Comparison of ENCODE assay signal across 8 mouse cellular contexts in genomic region chr4:155492131-155492633, GRCm38 (mm10). TPM values are rescaled to one million over a fixed set of nuclear protein-coding genes. Genes with fewer than 3 reads are reported as not detected.
DNase-seq lines count a peak whose midpoint lies in the region; ATAC-seq and TF ChIP-seq lines count a peak whose summit lies in the region.

No protein-coding gene starts in this region.

- peak overlapping the region; percentile 100 for H3K4me3 ChIP-seq in C2C12 (ENCODE audit: insufficient read depth, poor library complexity, severe bottlenecking)
- H3K4me3 ChIP-seq in embryonic facial prominence, embryonic 14.5 days (ENCODE audit: low read depth, low read length): peak overlapping the region; percentile 100
- H3K4me3 ChIP-seq in heart, embryonic 13.5 days: peak overlapping the region; percentile 79
- H3K4me3 ChIP-seq in lung, embryonic 14.5 days (ENCODE audit: low read depth, low read length): peak overlapping the region; percentile 99
- peak overlapping the region; percentile 97 for H3K4me3 ChIP-seq in olfactory bulb, adult 2 months (ENCODE audit: insufficient read depth, low read depth, low read length)

- DNase-seq in ZHBTc4 (ENCODE audit: low read depth, low spot score): peak; percentile 77
- peak; percentile 51 for DNase-seq in embryonic facial prominence, embryonic 14.5 days (ENCODE audit: low spot score)
- DNase-seq in kidney, postnatal 10 days: peak; percentile 76
- DNase-seq in lung, embryonic 14.5 days: peak; percentile 69
- peak; percentile 51 for DNase-seq in urinary bladder, adult 2 months (ENCODE audit: low spot score)

- H3K27ac ChIP-seq in embryonic facial prominence, embryonic 14.5 days (replicated peaks; ENCODE audit: low read depth, low read length): peak overlapping the region; percentile 96
- peak overlapping the region; percentile 93 for H3K27ac ChIP-seq in heart, embryonic 13.5 days (replicated peaks)
- H3K27ac ChIP-seq in lung, embryonic 14.5 days (ENCODE audit: low read depth): peak overlapping the region; percentile 95
- peak overlapping the region; percentile 82 for H3K27ac ChIP-seq in olfactory bulb, adult 2 months (ENCODE audit: insufficient read depth, low read depth, low read length)

- ATAC-seq in embryonic facial prominence, embryonic 14.5 days (ENCODE audit: low read depth): no peak
- no peak for ATAC-seq in heart, embryonic 13.5 days (ENCODE audit: extremely low read depth, insufficient number of reproducible peaks, low FRiP score, low TSS enrichment)
- ATAC-seq in lung, embryonic 14.5 days (ENCODE audit: insufficient read depth): no peak

- no peaks in the 10 kb centered on the region for H3K27me3 ChIP-seq in C2C12 (ENCODE audit: control insufficient read depth, insufficient read depth, insufficient read length)
- H3K27me3 ChIP-seq in embryonic facial prominence, embryonic 14.5 days (replicated peaks; ENCODE audit: control insufficient read depth, insufficient read depth, low read length): no peaks in the 10 kb centered on the region
- no peaks in the 10 kb centered on the region for H3K27me3 ChIP-seq in heart, embryonic 13.5 days (replicated peaks)
- no peaks in the 10 kb centered on the region for H3K27me3 ChIP-seq in lung, embryonic 14.5 days (ENCODE audit: insufficient read depth, low read length)

- H3K79me2 ChIP-seq in C2C12 (ENCODE audit: control insufficient read depth, insufficient read depth): peaks cover 63% of the 10 kb centered on the region

- H3K4me1 ChIP-seq in embryonic facial prominence, embryonic 14.5 days (ENCODE audit: control insufficient read depth, insufficient read depth, low read length): peaks cover 29% of the 10 kb centered on the region
- peaks cover 70% of the 10 kb centered on the region for H3K4me1 ChIP-seq in heart, embryonic 13.5 days
- H3K4me1 ChIP-seq in lung, embryonic 14.5 days (ENCODE audit: insufficient read depth): peaks cover 21% of the 10 kb centered on the region
- peaks cover 9% of the 10 kb centered on the region; the same call in 1 of the 2 replicates for H3K4me1 ChIP-seq in olfactory bulb, adult 2 months (ENCODE audit: control insufficient read depth, insufficient read depth, low read length)

- no peaks in the 10 kb centered on the region for H3K9me3 ChIP-seq in embryonic facial prominence, embryonic 14.5 days (ENCODE audit: control insufficient read depth, low read length)
- no peaks in the 10 kb centered on the region for H3K9me3 ChIP-seq in heart, embryonic 13.5 days
- H3K9me3 ChIP-seq in lung, embryonic 14.5 days (ENCODE audit: low read depth, low read length): no peaks in the 10 kb centered on the region

- peak overlapping the region; percentile 89 for H3K4me2 ChIP-seq in embryonic facial prominence, embryonic 14.5 days (ENCODE audit: low read depth, low read length)
- H3K4me2 ChIP-seq in heart, embryonic 13.5 days: peak overlapping the region; percentile 89
- H3K4me2 ChIP-seq in lung, embryonic 14.5 days: peak overlapping the region; percentile 93

- H3K36me3 ChIP-seq in C2C12 (ENCODE audit: control insufficient read depth, insufficient read depth): peaks cover 11% of the 10 kb centered on the region
- H3K36me3 ChIP-seq in embryonic facial prominence, embryonic 14.5 days (ENCODE audit: control insufficient read depth, insufficient read depth, low read length): no peaks in the 10 kb centered on the region
- H3K36me3 ChIP-seq in heart, embryonic 13.5 days: no peaks in the 10 kb centered on the region
- H3K36me3 ChIP-seq in lung, embryonic 14.5 days (ENCODE audit: insufficient read depth): 0 out of 2 replicates have a peak, but pooled peaks cover 4% of the 10 kb centered on the region

- H3K79me3 ChIP-seq in C2C12 (ENCODE audit: low read depth): peaks cover 56% of the 10 kb centered on the region

- TF ChIP-seq CTCF in C2C12 (IDR thresholded peaks at IDR 0.05; ENCODE audit: control insufficient read depth, insufficient read depth, insufficient read length): no peak
- no peak for TF ChIP-seq CTCF in lung, embryonic 14.5 days (IDR thresholded peaks at IDR 0.05; ENCODE audit: low read depth)
- TF ChIP-seq CTCF in olfactory bulb, adult 2 months (IDR thresholded peaks at IDR 0.05; ENCODE audit: insufficient read depth, low read depth, low read length): no peak

- 0% methylated on average over 21 of the region's 51 CpGs for WGBS in embryonic facial prominence, embryonic 14.5 days
- WGBS in heart, embryonic 13.5 days: under 1% methylated on average over 51 of the region's 51 CpGs
- WGBS in lung, embryonic 14.5 days: 0% methylated on average over 51 of the region's 51 CpGs
- WGBS in olfactory bulb, adult 2 months: under 1% methylated on average over 51 of the region's 51 CpGs

- no peak for TF ChIP-seq POLR2A in olfactory bulb, adult 2 months (IDR thresholded peaks at IDR 0.05; ENCODE audit: insufficient read depth, low read depth, low read length)

- peak overlapping the region; percentile 100 for H3K9ac ChIP-seq in embryonic facial prominence, embryonic 14.5 days (ENCODE audit: low read depth, low read length)
- peak overlapping the region; percentile 100 for H3K9ac ChIP-seq in heart, embryonic 13.5 days
- peak overlapping the region; percentile 100 for H3K9ac ChIP-seq in lung, embryonic 14.5 days

- peak overlapping the region; percentile 99 for H3ac ChIP-seq in C2C12 (ENCODE audit: control insufficient read depth, insufficient read length, low read depth)

TF ChIP-seq in C2C12, 6 proteins besides CTCF, POLR2A, EP300 and RAD21:
- no peak for TF ChIP-seq FOSL1 (IDR thresholded peaks at IDR 0.05; ENCODE audit: insufficient read depth, low read length, poor library complexity, severe bottlenecking)
- no peak for TF ChIP-seq MAX (IDR thresholded peaks at IDR 0.05)
- TF ChIP-seq MYOD1 (IDR thresholded peaks at IDR 0.05; ENCODE audit: control insufficient read depth, insufficient read length, low read depth): no peak
- TF ChIP-seq USF1 (IDR thresholded peaks at IDR 0.05; ENCODE audit: low read depth): no peak
- TF ChIP-seq MYOG (IDR thresholded peaks at IDR 0.05; ENCODE audit: control insufficient read depth, extremely low read depth, insufficient read length): no peak
- no peak for TF ChIP-seq CEBPB (IDR thresholded peaks at IDR 0.05; ENCODE audit: low read depth)

RNA-seq across cellular contexts. Expression of gene Gnb1, which starts 1.0 kb away (rescaled TPM):
- 338 TPM for polyA plus RNA-seq in C2C12 (2012; fragmentation: generic; extraction: Trizol)
- polyA plus RNA-seq in embryonic facial prominence, embryonic 14.5 days (2014; fragmentation: Nextera tagmentation; extraction: Ambion mirVana): 448 and 484 TPM in 2 replicates
- 345 and 378 TPM in 2 replicates for polyA plus RNA-seq in heart, embryonic 13.5 days (2015; fragmentation: Nextera tagmentation; extraction: Ambion mirVana)
- 570 and 585 TPM in 2 replicates for polyA plus RNA-seq in lung, embryonic 14.5 days (2014; fragmentation: Nextera tagmentation; extraction: Ambion mirVana)
- 260 and 372 TPM in 2 replicates for polyA plus RNA-seq in olfactory bulb, adult 2 months (2012; ENCODE audit: insufficient read depth, insufficient read length, low replicate concordance, missing spikeins)
- 328 and 338 TPM in 2 replicates for polyA plus RNA-seq in urinary bladder, adult 2 months (2012; rRNA removed)

RNA-seq across cellular contexts. Expression of gene Tmem52, which starts 23.3 kb away (rescaled TPM):
- not detected for polyA plus RNA-seq in C2C12 (2012; fragmentation: generic; extraction: Trizol)
- polyA plus RNA-seq in embryonic facial prominence, embryonic 14.5 days (2014; fragmentation: Nextera tagmentation; extraction: Ambion mirVana): 0.54 and 1.3 TPM in 2 replicates
- polyA plus RNA-seq in heart, embryonic 13.5 days (2015; fragmentation: Nextera tagmentation; extraction: Ambion mirVana): not detected in 2 replicates
- polyA plus RNA-seq in lung, embryonic 14.5 days (2014; fragmentation: Nextera tagmentation; extraction: Ambion mirVana): not detected in 2 replicates
- not detected in 2 replicates for polyA plus RNA-seq in olfactory bulb, adult 2 months (2012; ENCODE audit: insufficient read depth, insufficient read length, low replicate concordance, missing spikeins)
- polyA plus RNA-seq in urinary bladder, adult 2 months (2012; rRNA removed): 2.0 and 2.5 TPM in 2 replicates
